Mouse (Mus musculus) urinary bladder, postnatal 4 days (tissue): ENCODE measurements around the gene Sod1.
A peak's percentile ranks its signal among the peaks of the same experiment; 100 is the strongest.

ENCODE experiments used
- DNase-seq, 2 experiments: peaks; one replicate each; pipeline ENCODE4 v3.0.0; 2021 to 2022; ENCODE audit warnings: low spot score in 2 of 2

Gene Sod1

DNA sequence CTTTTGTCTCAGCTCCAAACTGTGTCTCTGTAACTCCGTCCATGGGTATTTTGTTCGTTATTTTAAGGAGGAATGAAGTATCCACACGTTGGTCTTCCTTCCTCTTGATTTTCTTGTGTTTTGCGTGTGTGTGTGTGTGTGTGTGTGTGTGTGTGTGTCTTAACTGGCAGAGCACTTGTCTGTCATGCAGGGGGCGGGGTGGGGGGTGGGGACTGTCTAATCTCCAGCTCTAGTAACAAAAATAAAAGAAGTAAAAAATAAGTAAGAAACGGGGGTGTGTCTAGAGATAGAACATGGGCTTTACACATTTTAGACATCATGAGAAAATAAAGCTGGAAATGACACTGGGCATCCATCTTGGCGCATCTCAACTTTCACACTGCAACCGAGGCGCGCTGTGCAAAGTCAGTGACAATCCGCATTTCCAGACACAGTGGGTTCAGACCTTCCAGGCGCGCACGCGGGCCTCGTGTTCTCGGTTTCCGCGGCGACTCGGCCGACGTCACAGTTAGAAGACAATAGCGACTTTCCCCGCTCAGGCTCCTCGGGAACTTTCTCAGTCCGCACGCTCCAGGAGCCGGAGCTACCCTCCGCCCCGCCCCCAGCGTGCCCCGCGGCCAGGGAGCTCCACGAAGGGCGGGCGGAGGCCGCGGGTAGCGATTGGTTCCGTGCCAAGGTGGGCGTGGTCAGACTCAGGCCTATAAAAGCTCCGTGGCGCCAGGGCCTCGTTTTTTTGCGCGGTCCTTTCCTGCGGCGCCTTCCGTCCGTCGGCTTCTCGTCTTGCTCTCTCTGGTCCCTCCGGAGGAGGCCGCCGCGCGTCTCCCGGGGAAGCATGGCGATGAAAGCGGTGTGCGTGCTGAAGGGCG, at the start of gene Sod1:
Gene Sod1 (plus strand): TSS at position 729 of the 866 bp plus-strand sequence.
- peak; percentile 94 to 98 for DNase-seq

DNA sequence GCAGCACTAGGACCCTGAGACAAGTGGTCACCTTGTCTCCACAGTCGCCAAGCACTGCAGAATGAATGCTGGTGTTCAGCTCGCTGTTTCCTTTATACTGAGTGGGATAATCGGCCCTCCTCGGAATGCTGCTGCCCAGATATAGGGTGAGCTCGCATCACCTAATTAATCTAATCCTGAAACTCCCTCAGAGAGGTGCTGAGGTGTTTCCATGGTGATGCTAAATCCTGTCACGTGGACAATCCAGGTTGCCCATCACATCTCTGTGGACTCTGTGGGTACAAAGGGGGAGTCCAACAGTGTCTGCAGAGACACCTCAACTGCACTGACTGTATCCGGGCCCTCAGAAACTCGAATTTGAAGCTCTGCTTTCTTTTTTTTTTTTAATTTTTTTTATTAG, 49.1 kb upstream of the Sod1 start:
- no peak for DNase-seq

DNA sequence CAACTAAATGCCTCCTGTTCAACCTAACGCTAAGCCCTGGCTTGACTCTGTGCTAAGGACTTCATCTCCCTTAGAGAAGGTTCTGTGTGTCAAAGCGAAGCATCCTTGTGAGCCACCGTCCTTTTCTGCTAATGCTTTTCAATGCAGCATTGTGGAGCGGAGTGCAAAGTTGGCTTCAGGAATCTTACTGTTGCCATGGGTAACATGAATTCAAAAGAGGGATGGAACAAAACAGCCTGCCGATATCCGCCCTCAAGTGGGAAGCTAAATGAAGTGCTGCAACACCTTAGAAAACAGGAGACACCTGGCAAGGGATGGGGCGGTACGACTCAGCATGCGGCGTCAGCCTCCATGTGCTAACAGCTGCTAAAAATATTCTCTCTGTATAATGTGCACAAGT, 44.1 kb upstream of the Sod1 start:
- no peak for DNase-seq

DNA sequence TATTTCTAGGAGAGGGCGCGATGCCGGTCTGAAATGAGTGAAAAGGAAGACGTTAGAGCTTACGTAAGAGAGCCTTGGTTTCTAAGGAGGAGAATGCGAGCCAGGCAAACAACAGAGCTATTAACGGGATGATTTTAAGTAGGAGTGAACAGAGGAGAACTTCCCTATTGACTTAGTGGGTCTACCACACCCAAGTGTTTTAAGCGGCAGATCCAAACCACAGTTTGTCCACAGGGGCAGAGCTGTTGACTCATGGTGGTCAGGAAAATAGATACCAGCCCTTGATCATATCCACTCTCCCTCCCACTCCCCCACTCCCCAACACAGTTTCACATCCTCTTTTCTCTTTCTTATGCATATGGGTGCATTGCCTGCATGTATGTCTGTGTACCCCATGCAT, 43.1 kb upstream of the Sod1 start:
- no peak for DNase-seq

- DNase-seq: no peak
Measured at GRCm38 (mm10) chr16:90178404-90178803, 42.1 kb upstream of the Sod1 start.

DNA sequence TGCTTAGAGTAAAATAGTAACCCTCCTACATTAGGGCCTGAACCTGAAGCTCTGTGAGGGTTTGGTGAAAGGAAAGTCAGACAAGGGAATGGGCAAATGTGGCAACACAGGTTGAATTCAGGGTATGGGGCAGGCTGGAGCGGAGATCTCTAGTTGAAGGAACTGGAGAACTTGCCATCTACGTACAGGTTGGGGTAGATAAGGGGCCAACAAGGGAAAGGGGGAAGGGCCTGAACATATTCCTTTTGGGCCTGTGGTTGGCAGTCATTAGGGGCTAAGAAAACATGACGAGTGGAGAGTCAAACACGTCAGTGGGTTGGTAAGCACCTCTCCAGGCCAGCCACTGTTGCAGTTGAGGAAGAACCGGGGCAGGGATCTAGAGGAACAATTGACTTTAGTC, 40.7 kb upstream of the Sod1 start:
- DNase-seq: no peak

- DNase-seq: no peak
Measured at GRCm38 (mm10) chr16:90180975-90181374, 39.6 kb upstream of the Sod1 start.

GRCm38 (mm10) chr16:90181673-90182072, 38.9 kb upstream of the Sod1 start:
- DNase-seq: no peak

- no peak for DNase-seq
Measured at GRCm38 (mm10) chr16:90184135-90184534, 36.4 kb upstream of the Sod1 start.

- DNase-seq: peak; percentile 52 to 84
Measured at GRCm38 (mm10) chr16:90185928-90186588, 34.5 kb upstream of the Sod1 start.

DNA sequence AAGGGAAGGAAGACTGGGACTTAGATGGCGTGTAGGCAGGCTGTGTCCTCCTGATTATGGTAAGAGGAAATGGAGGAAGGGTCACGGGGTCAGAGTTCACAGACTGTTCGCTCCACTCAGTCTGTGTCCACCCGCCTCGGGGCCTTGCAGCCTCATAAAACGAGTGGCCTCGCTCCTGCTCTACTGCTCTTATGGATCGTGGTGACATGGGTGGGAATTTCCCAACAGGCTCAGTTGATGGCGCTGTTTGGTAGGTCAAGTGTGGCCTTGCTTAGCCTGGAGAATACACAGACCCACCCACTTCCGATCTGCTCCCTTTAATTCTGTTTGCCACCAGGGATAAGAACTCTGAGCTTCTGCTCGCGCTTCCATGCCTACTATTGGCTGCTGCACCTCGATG, 33.1 kb upstream of the Sod1 start:
- DNase-seq: no peak

DNA sequence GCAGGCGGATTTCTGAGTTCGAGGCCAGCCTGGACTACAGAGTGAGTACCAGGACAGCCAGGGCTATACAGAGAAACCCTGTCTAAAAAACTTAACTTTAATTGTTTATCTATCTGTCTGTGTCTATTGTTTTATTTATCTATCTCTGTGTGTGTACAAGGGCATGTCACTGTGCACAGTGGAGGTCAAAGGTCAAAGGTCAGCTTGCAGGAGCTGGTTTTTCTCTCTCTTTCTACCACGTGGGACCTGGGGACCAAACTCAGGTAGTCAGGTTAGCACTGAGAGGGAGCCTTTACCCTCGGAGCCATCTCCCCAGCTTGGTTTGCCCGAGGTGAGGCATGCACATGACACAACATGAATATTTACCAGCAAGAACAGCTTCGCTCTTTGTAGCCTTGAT, 29.3 kb upstream of the Sod1 start:
- DNase-seq: no peak

- DNase-seq: no peak
Measured at GRCm38 (mm10) chr16:90193719-90194118, 26.8 kb upstream of the Sod1 start.

DNA sequence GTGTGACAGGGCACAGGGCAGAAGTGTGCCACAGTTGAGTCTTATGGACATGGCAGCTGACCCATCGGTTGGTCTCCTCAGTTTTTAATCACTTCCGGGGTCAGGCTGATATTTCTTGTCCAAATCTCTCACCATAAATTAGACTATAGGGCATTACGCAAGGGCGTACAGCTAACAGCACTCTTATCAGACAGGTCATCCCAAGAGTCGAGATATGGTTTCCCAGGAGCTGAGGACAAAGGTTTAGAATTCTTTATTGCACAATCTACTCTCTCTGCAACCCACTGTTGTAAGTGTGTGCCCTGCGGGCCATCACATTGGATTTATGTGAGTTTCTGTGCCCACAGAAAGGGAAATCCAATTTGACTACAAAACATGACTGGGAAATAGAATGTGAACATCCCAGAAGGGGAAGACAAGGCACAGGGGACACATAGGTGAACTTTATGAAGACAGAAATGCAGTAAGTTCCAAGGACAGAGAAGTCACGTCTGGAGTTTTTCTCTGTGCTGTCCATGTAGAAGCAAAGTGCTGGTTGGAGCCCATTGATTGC, 23.8 kb upstream of the Sod1 start:
- no peak for DNase-seq

DNA sequence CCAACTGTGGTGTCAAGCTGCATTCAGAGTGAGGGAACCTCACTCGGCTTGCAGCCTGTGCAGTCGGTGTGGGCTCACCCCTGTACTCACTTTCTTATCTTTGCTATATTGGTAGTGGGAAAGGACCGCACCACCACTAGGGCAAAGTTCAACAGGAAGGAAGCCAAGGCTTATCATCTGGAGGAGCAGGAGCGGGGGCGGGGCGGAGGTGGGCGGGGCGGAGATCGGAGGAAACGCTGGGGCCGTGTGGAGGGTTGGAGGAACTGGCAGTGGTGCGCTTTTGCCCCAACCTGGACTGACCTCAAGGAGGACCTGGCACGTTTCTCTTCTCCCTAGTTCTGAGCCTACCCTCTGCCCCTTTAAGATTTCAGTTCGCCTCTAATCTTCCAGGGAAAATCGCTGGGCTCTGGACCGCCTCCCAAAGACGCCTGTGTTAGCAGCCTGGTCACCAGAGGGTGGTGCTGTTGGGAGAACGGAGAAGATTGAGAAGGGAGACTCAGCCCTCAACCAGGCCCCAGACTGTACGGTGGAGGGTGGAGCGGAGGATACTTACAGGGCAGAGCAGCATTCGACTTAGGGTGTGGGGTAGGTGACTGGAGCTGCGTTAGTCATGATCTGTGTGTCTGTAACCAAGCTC, 23.1 kb upstream of the Sod1 start:
- DNase-seq: peak; percentile 73 to 82

DNA sequence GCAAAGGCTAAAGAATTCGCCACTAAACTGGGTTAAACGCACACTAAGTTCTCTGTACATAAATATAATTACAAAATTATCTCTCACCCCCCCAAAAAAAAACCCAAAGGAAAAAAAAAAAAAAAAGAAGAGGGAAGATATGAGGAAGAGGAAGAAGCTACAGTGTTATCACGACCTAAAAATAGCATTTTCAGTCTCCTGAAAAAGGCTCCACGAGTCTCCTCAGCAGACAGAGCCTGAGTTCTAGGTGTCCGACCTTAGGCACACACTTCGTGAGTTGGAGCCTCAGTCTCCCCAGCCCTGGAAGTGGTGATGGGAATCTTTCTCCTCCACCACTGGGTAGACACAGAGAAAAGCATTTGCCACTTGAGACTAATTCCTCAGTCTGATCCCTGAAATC, 21.9 kb upstream of the Sod1 start:
- no peak for DNase-seq

DNA sequence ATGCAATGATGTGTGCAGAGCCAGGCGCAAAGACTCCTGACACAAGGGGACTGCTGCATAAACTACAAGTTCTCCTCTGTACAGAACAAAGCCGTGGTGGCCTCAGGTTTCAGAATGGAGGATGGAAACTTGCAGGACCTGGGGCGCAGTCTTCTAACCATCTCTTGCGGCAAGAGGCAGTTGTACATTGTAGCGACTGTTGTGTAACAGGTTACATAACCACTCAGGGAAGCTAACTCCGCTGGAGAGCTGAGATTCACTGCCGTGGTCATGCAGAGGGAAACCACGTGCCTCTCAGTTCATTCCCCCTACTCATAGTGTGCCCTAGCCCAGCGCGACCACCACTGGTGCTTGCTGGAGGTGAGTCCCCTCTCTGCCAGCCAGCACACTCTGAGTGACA, 21.4 kb upstream of the Sod1 start:
- no peak for DNase-seq

GRCm38 (mm10) chr16:90202140-90202539, 18.4 kb upstream of the Sod1 start:
- DNase-seq: no peak

DNA sequence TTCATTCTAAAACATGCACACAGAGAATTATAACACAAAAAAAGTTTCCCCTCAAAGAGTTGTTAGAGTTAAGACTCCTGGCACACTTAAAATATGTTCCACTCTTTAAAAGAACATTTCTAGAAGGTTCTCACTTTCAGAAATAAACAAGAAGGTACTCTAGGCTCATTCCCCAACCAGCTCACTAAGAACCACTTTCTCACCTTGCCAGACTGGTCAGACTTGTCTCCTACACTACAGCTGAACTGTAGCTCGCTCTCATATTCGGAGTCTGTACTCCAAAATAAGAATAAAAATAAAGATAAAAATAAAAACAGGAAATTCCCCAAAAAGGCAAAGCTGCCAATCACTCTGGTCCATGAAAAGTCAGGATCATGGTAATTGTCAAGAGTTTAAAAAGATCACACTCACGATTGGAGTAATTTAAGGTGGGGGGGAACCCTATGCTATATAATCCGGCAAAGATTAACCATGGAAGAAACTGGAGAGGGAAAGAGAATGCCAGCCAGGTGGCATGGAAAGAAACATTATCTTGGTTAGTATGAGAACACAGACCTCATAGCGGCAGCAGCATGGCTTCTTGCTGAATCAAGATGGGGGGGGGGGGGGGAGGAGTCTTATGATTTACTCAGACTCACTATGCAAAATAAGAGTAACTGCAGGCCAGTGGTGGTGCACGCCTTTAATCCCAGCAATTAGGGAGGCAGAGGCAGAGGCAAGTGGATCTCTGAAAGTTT, 17.2 kb upstream of the Sod1 start:
- no peak for DNase-seq

GRCm38 (mm10) chr16:90204868-90205267, 15.7 kb upstream of the Sod1 start:
- DNase-seq: no peak

- DNase-seq: no peak
Measured at GRCm38 (mm10) chr16:90208996-90209395, 11.6 kb upstream of the Sod1 start.

- DNase-seq: no peak
Measured at GRCm38 (mm10) chr16:90210717-90211116, 9.8 kb upstream of the Sod1 start.
